Mouse (Mus musculus) thymus, adult 2 months (tissue): ENCODE data around the gene Celf2. TPM values are rescaled to one million over a fixed set of nuclear protein-coding genes. Genes with fewer than 3 reads are reported as not detected.

ENCODE experiments used
- DNase-seq: peaks from one replicate; pipeline ENCODE4 v3.0.0; 2021
- H3K27ac ChIP-seq: fragments of 200-500 bp; 2 replicates; pipeline ENCODE4 v1.5.1; 2012; ENCODE audit warnings: low read length, control low read depth; ENCODE audit not compliant: control insufficient read depth, insufficient read depth
- H3K27me3 ChIP-seq: fragments of 200-500 bp; 2 replicates; pipeline ENCODE4 v1.6.1; 2012; ENCODE audit warnings: mild to moderate bottlenecking, low read length, moderate library complexity, mixed read lengths; ENCODE audit not compliant: control insufficient read depth, insufficient read depth
- H3K36me3 ChIP-seq: fragments of 200-500 bp; 2 replicates; pipeline ENCODE4 v1.6.1; 2012; ENCODE audit warnings: mild to moderate bottlenecking, low read length, moderate library complexity; ENCODE audit not compliant: control insufficient read depth, insufficient read depth
- H3K4me1 ChIP-seq: fragments of 200-500 bp; replicated peaks from 2 replicates; pipeline ENCODE4 v1.6.1; 2012; ENCODE audit warnings: low read length; ENCODE audit not compliant: control insufficient read depth, insufficient read depth
- H3K4me3 ChIP-seq: fragments of 200-500 bp; 2 replicates; pipeline ENCODE4 v1.5.1; 2012; ENCODE audit warnings: mild to moderate bottlenecking, low read length, control low read depth, moderate library complexity; ENCODE audit not compliant: control insufficient read depth, insufficient read depth
- CTCF ChIP-seq: fragments of 200-500 bp; IDR thresholded peaks from 2 replicates; pipeline ENCODE4 v1.5.1; 2012; ENCODE audit warnings: mild to moderate bottlenecking, control low read depth, low read length, moderate library complexity, borderline replicate concordance; ENCODE audit not compliant: control insufficient read depth, poor library complexity, insufficient read depth; ENCODE audit errors: extremely low read depth
- POLR2A ChIP-seq: fragments of 200-500 bp; IDR thresholded peaks from 2 replicates; pipeline ENCODE4 v1.6.1; 2012; ENCODE audit warnings: mild to moderate bottlenecking, low read length, control low read depth, moderate library complexity; ENCODE audit not compliant: control insufficient read depth, poor library complexity, insufficient read depth; ENCODE audit errors: extremely low read depth
- WGBS: fragments of 180-500 bp; shearing (Covaris S2); methylation state at CpG from one replicate; pipeline ENCODE4 v1.1.7; 2018; 5-methylcytosine and 5-hydroxymethylcytosine counted together
- polyA plus RNA-seq: library from polyadenylated mRNA; depleted of rRNA; stranded (reverse); fragments of >200 nt; gene quantifications from 2 replicates; pipeline ENCODE4 v1.2.3, GENCODE M21; 2012

The Celf2 gene
- polyA plus RNA-seq, 1 experiment = 214 TPM

DNA sequence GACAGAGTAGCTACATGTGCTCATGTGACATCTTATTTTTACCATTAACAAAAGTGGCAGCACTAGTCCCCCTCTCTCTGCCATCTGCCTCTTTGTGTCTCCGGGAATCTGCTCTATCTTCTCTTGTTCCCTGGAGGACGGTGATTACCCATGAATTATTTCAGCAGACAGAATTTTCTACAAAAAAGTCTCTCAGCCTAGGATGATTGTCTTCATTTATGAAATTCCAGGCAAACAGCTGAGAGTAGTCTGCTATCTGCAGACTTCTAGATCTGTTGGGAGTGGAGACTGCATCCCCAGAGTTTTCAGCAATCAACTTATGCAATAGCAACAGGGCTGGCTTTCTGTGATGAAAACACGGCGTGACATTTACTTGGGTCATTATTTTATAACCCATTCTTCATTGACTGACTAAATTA is 267.8 kb downstream of the Celf2 start:
- WGBS = 95% methylated on average over 4 of the region's 4 CpGs
- H3K4me1 ChIP-seq = no peaks in the 10 kb centered on the region
- no peak overlapping the region for H3K27ac ChIP-seq
- H3K27me3 ChIP-seq = no peaks in the 10 kb centered on the region
- H3K36me3 ChIP-seq = no peaks in the 10 kb centered on the region
- no peak overlapping the region for H3K4me3 ChIP-seq
- TF ChIP-seq CTCF (no peak), POLR2A (no peak)
- DNase-seq = no peak

DNA sequence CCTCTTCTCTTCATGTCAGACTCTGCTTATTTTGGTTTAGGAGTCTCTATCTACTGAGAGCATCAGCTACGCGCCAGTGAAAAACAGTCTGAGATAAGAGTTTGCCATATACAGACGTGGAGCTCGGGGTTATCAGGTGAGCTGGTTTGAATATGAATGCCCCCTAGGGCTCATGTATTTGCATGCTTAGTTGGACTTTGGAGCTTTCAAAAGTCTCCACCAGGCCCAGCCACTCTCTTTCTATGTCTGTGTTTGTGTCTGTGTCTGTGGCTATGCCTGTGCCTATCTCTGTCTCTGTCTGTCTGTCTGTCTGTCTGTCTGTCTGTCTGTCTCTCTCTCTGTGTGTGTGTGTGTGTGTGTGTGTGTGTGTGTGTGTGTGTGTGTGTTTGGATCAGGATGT is 272.1 kb downstream of the Celf2 start:
- Histone ChIP-seq H3K27me3 (no peaks in the 10 kb centered on the region), H3K4me3 (no peak overlapping the region), H3K36me3 (no peaks in the 10 kb centered on the region), H3K4me1 (no peaks in the 10 kb centered on the region), H3K27ac (no peak overlapping the region)
- TF ChIP-seq CTCF (no peak), POLR2A (no peak)
- 94% methylated on average over 4 of the region's 4 CpGs for WGBS
- DNase-seq = no peak

DNA sequence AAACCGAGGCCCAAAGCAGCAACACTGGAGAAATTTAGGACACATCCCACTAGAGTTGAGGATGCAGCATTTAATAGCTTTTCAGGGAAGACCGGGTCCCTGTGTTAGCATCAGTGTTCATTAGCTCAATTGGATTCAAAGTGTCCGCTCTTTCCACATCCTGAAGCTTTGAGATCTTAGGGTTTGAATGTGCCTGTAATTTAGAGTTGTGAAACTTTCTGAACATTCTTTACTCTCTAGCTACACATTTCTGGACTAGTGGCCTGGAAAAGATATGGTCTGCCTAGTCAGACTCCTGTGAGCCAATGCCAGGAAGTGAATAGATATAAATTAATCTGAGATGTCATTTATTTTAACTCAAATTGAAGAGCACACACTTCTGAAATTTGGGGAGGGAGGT is 272.9 kb downstream of the Celf2 start:
- TF ChIP-seq POLR2A = no peak
- no peak for TF ChIP-seq CTCF
- H3K36me3 ChIP-seq = no peaks in the 10 kb centered on the region
- WGBS = 92% methylated on average over 3 of the region's 3 CpGs
- H3K4me3 ChIP-seq = no peak overlapping the region
- DNase-seq = no peak
- H3K27me3 ChIP-seq = no peaks in the 10 kb centered on the region
- no peak overlapping the region for H3K27ac ChIP-seq
- H3K4me1 ChIP-seq = no peaks in the 10 kb centered on the region

DNA sequence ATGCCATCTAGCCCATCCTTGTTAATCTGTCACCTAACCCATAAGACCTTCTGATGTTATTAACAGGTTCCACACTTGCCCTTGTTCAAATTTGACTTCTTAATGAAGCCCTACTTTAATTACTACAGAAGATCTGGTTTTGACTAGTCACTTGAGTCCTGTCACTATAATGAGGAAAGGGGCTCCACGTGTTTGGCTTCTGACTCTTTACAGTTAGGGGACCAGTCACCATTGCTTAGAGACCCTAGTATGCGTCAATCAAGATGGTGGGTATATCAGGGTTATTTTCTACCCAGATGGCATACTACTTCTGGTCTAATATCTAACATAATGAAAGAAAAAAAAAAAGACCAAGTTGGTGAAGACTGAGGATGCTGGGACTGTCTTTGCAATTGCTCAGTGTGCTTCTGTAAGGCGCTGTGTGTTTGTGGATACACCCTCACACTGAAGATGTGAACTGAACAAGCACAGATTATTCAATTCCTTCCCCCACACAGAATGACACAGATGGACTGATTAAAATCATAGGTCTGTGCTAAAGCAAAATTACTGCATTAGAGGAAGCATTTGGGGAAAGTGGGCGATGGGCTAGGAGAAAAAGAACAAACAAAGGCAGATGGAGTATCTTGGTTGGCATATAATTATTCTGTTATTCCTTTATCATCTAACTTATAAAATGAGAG is 274.2 kb downstream of the Celf2 start:
- no peak for DNase-seq
- WGBS = 92% methylated on average over 4 of the region's 4 CpGs
- no peak for TF ChIP-seq CTCF
- TF ChIP-seq POLR2A = no peak
- H3K4me3 ChIP-seq = no peak overlapping the region
- H3K27ac ChIP-seq = no peak overlapping the region
- no peaks in the 10 kb centered on the region for H3K36me3 ChIP-seq
- no peaks in the 10 kb centered on the region for H3K4me1 ChIP-seq
- no peaks in the 10 kb centered on the region for H3K27me3 ChIP-seq

DNA sequence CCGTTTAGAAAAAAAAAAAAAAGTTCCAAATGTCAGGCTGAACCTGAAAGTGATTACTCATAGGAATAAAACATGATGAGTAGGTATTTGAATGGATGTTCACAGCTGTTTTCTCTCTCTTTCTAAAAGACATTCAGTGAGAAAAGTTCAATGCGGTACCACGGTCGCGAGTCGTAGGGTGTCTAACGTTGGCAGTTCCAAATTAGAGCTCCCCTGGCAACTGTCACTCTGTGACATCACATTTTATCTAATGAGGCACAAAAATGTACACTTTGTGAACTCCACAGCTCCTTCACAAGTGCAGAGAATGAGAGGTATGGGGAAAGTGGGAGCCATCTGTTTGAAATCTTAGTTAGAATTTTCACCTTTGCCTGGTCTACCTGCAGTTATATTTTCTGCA is 274.8 kb downstream of the Celf2 start:
- TF ChIP-seq POLR2A (no peak), CTCF (no peak)
- H3K27me3 ChIP-seq = no peaks in the 10 kb centered on the region
- no peaks in the 10 kb centered on the region for H3K36me3 ChIP-seq
- H3K4me3 ChIP-seq = no peak overlapping the region
- no peaks in the 10 kb centered on the region for H3K4me1 ChIP-seq
- DNase-seq = no peak
- no peak overlapping the region for H3K27ac ChIP-seq
- WGBS = 96% methylated on average over 7 of the region's 7 CpGs

DNA sequence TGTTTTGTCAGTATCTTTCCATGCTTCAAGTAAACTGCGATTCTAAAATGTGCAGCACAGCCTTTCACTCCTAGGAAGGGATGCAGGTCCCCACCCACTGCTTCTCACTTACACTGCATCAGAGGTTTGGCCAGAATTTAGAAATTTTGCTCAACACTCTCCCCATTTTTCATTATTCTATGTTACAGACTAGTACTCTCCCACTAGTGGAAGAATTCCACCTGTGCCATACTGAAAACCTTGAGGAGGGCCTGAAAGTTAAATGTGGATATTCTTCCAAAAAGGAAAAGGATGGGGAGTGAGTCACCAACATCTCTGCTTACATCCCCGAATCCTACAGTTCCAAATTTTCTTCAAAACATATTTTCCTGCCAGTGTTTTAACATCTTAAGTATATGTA is 276.0 kb downstream of the Celf2 start:
- DNase-seq = no peak
- TF ChIP-seq CTCF = no peak
- H3K4me3 ChIP-seq = no peak overlapping the region
- no peaks in the 10 kb centered on the region for H3K4me1 ChIP-seq
- no peaks in the 10 kb centered on the region for H3K36me3 ChIP-seq
- WGBS = 90% methylated on average over 2 of the region's 2 CpGs
- no peaks in the 10 kb centered on the region for H3K27me3 ChIP-seq
- no peak overlapping the region for H3K27ac ChIP-seq

DNA sequence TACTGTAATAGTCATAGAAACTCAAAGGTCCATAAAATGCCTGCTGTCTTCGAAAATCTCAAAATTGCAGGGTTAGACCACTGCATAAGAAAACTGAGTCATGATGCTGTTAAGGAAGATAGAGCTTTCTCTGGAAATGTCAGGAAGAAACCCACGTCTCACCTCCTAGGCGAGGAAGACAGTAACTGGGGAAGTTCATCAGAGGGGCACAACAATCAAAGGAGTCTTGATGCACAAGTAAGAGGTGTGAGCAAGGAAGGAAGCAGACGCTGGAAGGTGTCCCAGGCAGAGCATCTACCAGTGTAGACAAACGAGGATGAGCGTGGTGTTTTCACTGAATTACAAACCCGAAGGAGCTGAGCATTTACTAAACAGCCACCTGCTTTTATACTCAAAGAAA is 282.6 kb downstream of the Celf2 start:
- Histone ChIP-seq H3K4me3 (no peak overlapping the region), H3K36me3 (no peaks in the 10 kb centered on the region), H3K4me1 (no peaks in the 10 kb centered on the region), H3K27ac (no peak overlapping the region), H3K27me3 (no peaks in the 10 kb centered on the region)
- no peak for DNase-seq
- WGBS = 93% methylated on average over 7 of the region's 7 CpGs
- no peak for TF ChIP-seq POLR2A
- no peak for TF ChIP-seq CTCF
